Mouse (Mus musculus): ENCODE data around the gene Itga3.

The Itga3 gene

GRCm38 (mm10) chr11:95076536-95077111 is at the start of gene Itga3:
Itga3 (minus strand) TSS chr11:95076801.
- DNase-seq: peak; percentile 31

GRCm38 (mm10) chr11:95125366-95125948 is 48.9 kb upstream of the Itga3 start:
- no peak for DNase-seq

GRCm38 (mm10) chr11:95122100-95122489 is 45.5 kb upstream of the Itga3 start:
- DNase-seq: no peak

GRCm38 (mm10) chr11:95121161-95122099 is 44.8 kb upstream of the Itga3 start:
- no peak for DNase-seq

GRCm38 (mm10) chr11:95120633-95121020 is 44.0 kb upstream of the Itga3 start:
- no peak for DNase-seq

GRCm38 (mm10) chr11:95119990-95120632 is 43.5 kb upstream of the Itga3 start, which contains the start of gene Dlx3:
Dlx3 (plus strand) TSS chr11:95120119.
- no peak for DNase-seq

- DNase-seq: peak; percentile 45
These were observed 41.9 kb upstream of the Itga3 start for GRCm38 (mm10) chr11:95118505-95118904.

- DNase-seq: peak; percentile 58
These were observed 40.4 kb upstream of the Itga3 start for GRCm38 (mm10) chr11:95117030-95117429.

- DNase-seq: no peak
These were observed 33.5 kb upstream of the Itga3 start for GRCm38 (mm10) chr11:95110081-95110480.

GRCm38 (mm10) chr11:95109000-95109399 is 32.4 kb upstream of the Itga3 start:
- DNase-seq: no peak

- peak; percentile 54 for DNase-seq
These were observed 30.0 kb upstream of the Itga3 start for GRCm38 (mm10) chr11:95106440-95107236.

GRCm38 (mm10) chr11:95105274-95105874 is 28.8 kb upstream of the Itga3 start:
- no peak for DNase-seq

- no peak for DNase-seq
These were observed 27.7 kb upstream of the Itga3 start for GRCm38 (mm10) chr11:95104266-95104665.

- DNase-seq: no peak
These were observed 25.7 kb upstream of the Itga3 start for GRCm38 (mm10) chr11:95102161-95102904.

- no peak for DNase-seq
These were observed 24.6 kb upstream of the Itga3 start for GRCm38 (mm10) chr11:95101071-95101788.

GRCm38 (mm10) chr11:95100393-95100792 is 23.8 kb upstream of the Itga3 start:
- no peak for DNase-seq

GRCm38 (mm10) chr11:95098346-95099095 is 21.9 kb upstream of the Itga3 start:
- no peak for DNase-seq

- no peak for DNase-seq
These were observed 21.3 kb upstream of the Itga3 start for GRCm38 (mm10) chr11:95097889-95098288.

GRCm38 (mm10) chr11:95096608-95097373 is 20.2 kb upstream of the Itga3 start:
- DNase-seq: no peak

Measured in layer of hippocampus, adult 9-11 months (tissue).